Mouse (Mus musculus) ES-E14 (cell line): ENCODE data around the gene Ubtd2. TPM values are rescaled to one million over a fixed set of nuclear protein-coding genes. Genes with fewer than 3 reads are reported as not detected.

Experiments used
- DNase-seq: peaks from one replicate; pipeline ENCODE4 v3.0.0-alpha.2; 2013; ENCODE audit warnings: low read depth, low spot score
- H3K27ac ChIP-seq: 2 replicates; pipeline ENCODE4 v1.5.1; 2012; ENCODE audit warnings: low read depth, mild to moderate bottlenecking, low read length, moderate library complexity, mixed read lengths; ENCODE audit not compliant: poor library complexity, insufficient read depth, severe bottlenecking
- H3K36me3 ChIP-seq: 2 replicates; pipeline ENCODE4 v1.6.1; 2012; ENCODE audit warnings: mild to moderate bottlenecking, low read length, moderate library complexity, mixed read lengths; ENCODE audit not compliant: control insufficient read depth, poor library complexity, insufficient read depth, severe bottlenecking
- H3K4me1 ChIP-seq, 2 experiments: fragments of 150-350 bp in 1 of 2; sonication (generic) in 1 of 2; 2 replicates each; pipeline ENCODE4 v1.6.1; 2012; ENCODE audit warnings: low read length in 2 of 2, mild to moderate bottlenecking in 1 of 2, mixed read lengths in 1 of 2; ENCODE audit not compliant: control insufficient read depth in 2 of 2, insufficient read depth in 2 of 2, poor library complexity in 1 of 2
- H3K4me3 ChIP-seq, 2 experiments: fragments of 150-350 bp in 1 of 2; sonication (generic) in 1 of 2; 2 replicates each; pipeline ENCODE4 v1.5.1; 2012; ENCODE audit warnings: low read length in 2 of 2, low read depth in 1 of 2, mild to moderate bottlenecking in 1 of 2, mixed read lengths in 1 of 2; ENCODE audit not compliant: insufficient read depth in 1 of 2, poor library complexity in 1 of 2, severe bottlenecking in 1 of 2
- H3K9ac ChIP-seq: 2 replicates; pipeline ENCODE4 v1.6.1; 2012; ENCODE audit warnings: low read depth, mild to moderate bottlenecking, low read length, mixed read lengths; ENCODE audit not compliant: poor library complexity, insufficient read depth, severe bottlenecking
- H3K9me3 ChIP-seq: fragments of 150-350 bp; sonication (generic); 2 replicates; pipeline ENCODE4 v1.6.1; 2012; ENCODE audit warnings: low read depth, mild to moderate bottlenecking, low read length; ENCODE audit not compliant: control insufficient read depth, insufficient read depth
- CHD2 ChIP-seq: IDR thresholded peaks from 2 replicates; pipeline ENCODE4 v1.6.1; 2014; ENCODE audit warnings: mild to moderate bottlenecking, low read depth, low read length, inconsistent platforms
- HCFC1 ChIP-seq: IDR thresholded peaks from 2 replicates; pipeline ENCODE4 v1.6.1; 2012; ENCODE audit warnings: low read length, inconsistent platforms, borderline replicate concordance; ENCODE audit not compliant: insufficient read depth
- MAFK ChIP-seq: IDR thresholded peaks from 2 replicates; pipeline ENCODE4 v1.6.1; 2014; ENCODE audit warnings: mild to moderate bottlenecking, low read depth, low read length, inconsistent platforms; ENCODE audit not compliant: insufficient read depth
- ZC3H11A ChIP-seq: IDR thresholded peaks from 2 replicates; pipeline ENCODE4 v1.6.1; 2012; ENCODE audit warnings: low read depth, mild to moderate bottlenecking, inconsistent platforms, low read length, borderline replicate concordance
- ZNF384 ChIP-seq: IDR thresholded peaks from 2 replicates; pipeline ENCODE4 v1.6.1; 2012; ENCODE audit warnings: low read depth, low read length, inconsistent platforms
- in situ Hi-C, 2 experiments: fragments of 600-800 bp; cut with MboI; formaldehyde crosslinking; loops; one replicate each; pipeline ENCODE4 v1.15.1; 2025; ENCODE audit warnings: low sequenced_read_pairs in 2 of 2, inconsistent platforms in 1 of 2; ENCODE audit not compliant: unreplicated experiment in 2 of 2
- total RNA-seq: library from RNA; depleted of rRNA; stranded (reverse); fragments of 300-350 nt; gene quantifications from 2 replicates; pipeline ENCODE4 v1.2.3, GENCODE M21; 2012

Gene Ubtd2
- total RNA-seq, 1 experiment, result 18.3 TPM

DNA sequence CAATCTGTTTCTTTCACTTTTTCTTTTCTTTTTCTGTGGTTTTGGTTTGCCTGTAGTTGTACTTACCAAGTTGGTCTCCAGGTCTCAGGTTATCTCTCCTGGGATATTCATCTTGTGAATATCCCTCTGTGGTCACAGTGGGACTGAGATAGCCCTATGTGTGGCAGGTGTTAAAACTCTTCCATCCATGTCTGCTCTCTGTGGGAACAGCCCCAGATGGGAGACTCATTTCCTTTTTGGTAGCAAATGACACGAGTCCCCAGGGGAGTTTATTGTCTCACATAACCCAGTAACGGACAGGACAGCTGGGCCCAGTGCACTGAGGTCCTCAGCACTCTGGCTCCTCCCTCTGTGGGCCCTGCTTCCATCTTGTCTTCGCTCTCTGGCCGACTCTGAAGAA is 94.9 kb downstream of the Ubtd2 start:
- no peak for DNase-seq
- TF ChIP-seq ZC3H11A (no peak), MAFK (no peak), CHD2 (no peak), ZNF384 (no peak), HCFC1 (no peak)
- in situ Hi-C loops, result no loop called here
- Histone ChIP-seq H3K4me3 (no peak overlapping the region), H3K9me3 (no peaks in the 10 kb centered on the region), H3K4me1 (peaks cover 0 to 3% of the 10 kb centered on the region in 2 experiments; a peak in 1 of 4 replicates), H3K27ac (no peak overlapping the region), H3K9ac (no peak overlapping the region), H3K36me3 (no peaks in the 10 kb centered on the region)

DNA sequence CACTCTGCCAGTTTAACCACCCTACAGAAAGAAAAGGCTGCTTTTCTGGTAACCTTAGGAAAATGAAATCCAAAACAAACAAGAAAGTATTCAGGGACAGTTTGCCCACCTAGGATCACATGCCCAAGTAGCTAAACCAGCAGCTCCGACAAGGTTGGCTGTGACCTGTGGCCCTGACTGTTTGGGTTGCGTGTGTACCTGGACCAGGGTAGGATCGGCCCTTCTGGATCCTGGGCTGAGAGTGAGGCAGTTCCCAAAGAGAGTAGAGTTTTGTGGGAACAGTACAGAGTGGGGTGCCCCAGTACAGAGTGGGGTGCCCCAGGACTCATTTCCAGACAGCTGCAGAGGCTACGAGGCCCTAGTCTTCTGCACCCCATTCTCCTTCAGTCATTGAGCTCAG is 95.9 kb downstream of the Ubtd2 start:
- no peak overlapping the region for H3K9ac ChIP-seq
- no peaks in the 10 kb centered on the region for H3K36me3 ChIP-seq
- peaks cover 0 to 3% of the 10 kb centered on the region in 2 experiments; a peak in 1 of 4 replicates for H3K4me1 ChIP-seq
- in situ Hi-C loops, result no loop called here
- no peak for DNase-seq
- no peaks in the 10 kb centered on the region for H3K9me3 ChIP-seq
- TF ChIP-seq CHD2 (no peak), ZC3H11A (no peak), ZNF384 (no peak), MAFK (no peak), HCFC1 (no peak)
- H3K4me3 ChIP-seq, result no peak overlapping the region
- H3K27ac ChIP-seq, result no peak overlapping the region

DNA sequence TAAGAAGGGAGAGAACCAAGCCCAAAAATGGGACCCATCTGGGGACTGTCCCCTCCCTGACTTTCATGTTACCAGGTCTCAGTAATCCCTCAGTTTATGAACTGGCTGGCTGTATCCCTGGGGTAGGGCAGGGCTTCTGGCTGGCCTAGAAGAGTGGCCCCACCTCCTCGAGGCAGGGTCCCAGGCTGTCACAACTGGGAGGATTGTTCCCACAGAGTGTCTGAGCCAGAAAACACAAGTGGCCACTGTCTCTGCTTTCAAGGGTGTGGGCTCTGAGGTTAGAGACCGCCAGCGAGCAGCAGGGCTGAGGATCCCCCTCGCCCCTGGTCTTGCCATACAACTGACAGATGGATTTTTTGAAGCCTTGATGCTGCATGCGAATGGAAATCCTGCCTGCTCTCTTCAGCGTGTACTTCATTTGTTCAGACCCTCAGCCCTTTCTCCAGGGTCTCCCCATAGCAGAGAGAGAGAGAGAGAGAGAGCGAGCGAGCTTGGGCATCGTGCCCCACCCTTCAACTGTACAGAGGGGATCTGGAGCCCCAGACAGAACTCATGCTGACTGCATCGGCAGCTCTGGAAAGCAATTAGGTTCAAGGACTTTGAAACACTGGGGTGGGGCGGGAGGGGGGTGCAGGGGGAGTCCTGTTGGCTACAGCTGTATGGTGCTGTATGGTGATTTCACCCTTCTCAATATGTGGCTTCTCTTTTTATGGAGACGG is 96.6 kb downstream of the Ubtd2 start:
- H3K36me3 ChIP-seq, result no peaks in the 10 kb centered on the region
- DNase-seq, result no peak
- TF ChIP-seq MAFK (no peak), ZC3H11A (no peak), CHD2 (no peak), ZNF384 (no peak), HCFC1 (no peak)
- in situ Hi-C loops, result no loop called here
- H3K9me3 ChIP-seq, result no peaks in the 10 kb centered on the region
- peaks cover 0 to 3% of the 10 kb centered on the region in 2 experiments; a peak in 1 of 4 replicates for H3K4me1 ChIP-seq
- no peak overlapping the region for H3K9ac ChIP-seq
- H3K4me3 ChIP-seq, result no peak overlapping the region
- H3K27ac ChIP-seq, result no peak overlapping the region

DNA sequence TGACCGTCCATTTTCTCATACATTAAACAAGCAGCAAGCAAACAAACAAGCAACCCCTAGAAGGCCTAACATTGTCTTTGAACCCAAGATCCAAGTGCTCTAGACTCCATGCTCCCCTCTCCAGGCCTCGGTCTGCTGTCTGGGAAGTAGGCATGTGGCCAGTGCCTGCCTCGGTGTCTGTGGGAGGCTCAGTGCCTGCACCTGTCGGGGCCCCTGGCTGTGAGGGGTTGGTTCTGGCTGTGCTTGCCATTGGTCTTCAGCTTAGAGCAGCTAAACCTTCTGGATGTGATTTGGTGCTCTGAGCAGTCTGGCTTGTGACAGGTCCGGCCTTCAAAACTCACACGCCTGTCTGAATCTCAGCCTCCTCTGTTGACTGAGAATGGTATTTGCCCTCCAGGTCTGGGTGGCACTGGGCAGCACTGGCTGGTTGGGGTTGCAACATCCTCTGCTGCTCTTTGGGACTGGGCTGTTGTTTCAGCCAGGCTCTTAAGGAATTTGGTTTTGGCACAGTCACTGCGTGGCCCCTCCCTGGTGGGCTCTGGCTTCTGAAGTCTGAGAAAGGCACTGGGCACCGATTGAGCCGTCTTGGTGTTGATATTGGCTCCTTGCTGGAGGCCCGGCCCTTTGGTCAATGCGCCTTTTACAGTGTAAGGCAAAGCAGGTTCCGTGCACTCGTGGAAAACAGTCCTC is 97.4 kb downstream of the Ubtd2 start:
- Histone ChIP-seq H3K9ac (no peak overlapping the region), H3K4me3 (no peak overlapping the region), H3K27ac (no peak overlapping the region), H3K36me3 (no peaks in the 10 kb centered on the region), H3K9me3 (no peaks in the 10 kb centered on the region), H3K4me1 (peaks cover 0 to 3% of the 10 kb centered on the region in 2 experiments; a peak in 1 of 4 replicates)
- DNase-seq, result no peak
- TF ChIP-seq MAFK (no peak), ZNF384 (no peak), CHD2 (no peak), HCFC1 (no peak), ZC3H11A (no peak)
- in situ Hi-C loops, result no loop called here
